Mouse (Mus musculus): ENCODE results near the gene Olfr1449. TPM values are rescaled to one million over a fixed set of nuclear protein-coding genes. Genes with fewer than 3 reads are reported as not detected.
"Not testable (repeated sequence)": the region's sequence is repeated elsewhere in the genome, so short reads cannot be mapped to it uniquely, and the experiment has no call there.

Gene Olfr1449
- not detected in 2 replicates for polyA plus RNA-seq (2012; rRNA removed)

DNA sequence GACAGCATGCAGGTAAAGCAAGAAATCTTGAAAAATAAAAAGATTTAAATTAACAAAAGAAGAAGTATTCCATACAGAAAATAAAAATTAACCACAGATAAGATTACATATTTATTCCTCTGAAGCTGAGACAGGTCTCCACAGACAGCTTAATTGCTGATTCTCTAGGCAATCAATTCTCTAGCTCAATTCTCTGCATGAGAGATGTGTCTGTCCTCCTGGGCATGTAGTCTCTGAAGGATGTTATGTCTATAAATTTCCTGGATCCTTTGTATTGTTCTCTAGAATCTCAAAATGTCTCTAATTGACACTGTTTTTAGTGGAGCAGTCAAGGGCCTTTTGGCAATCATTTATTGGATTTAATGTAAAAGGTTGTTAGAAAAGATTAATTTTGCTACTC lies at the start of gene Olfr1449:
TSS of gene Olfr1449 (plus strand) at position 301 of the 400 bp plus-strand sequence.
- Histone ChIP-seq H3K27me3 (ENCODE audit: control insufficient read depth, insufficient read depth, low read length) (no peaks in the 10 kb centered on the region), H3K36me3 (ENCODE audit: control insufficient read depth, insufficient read depth, low read length) (no peaks in the 10 kb centered on the region), H3K4me3 (ENCODE audit: low read depth, low read length) (no peak within 1 kb of the TSS), H3K27ac (ENCODE audit: insufficient read depth, low read depth, low read length) (no peak within 1 kb of the TSS), H3K4me1 (ENCODE audit: control insufficient read depth, insufficient read depth, insufficient read length, low read length) (no peaks in the 10 kb centered on the region)
- TF ChIP-seq POLR2A (IDR thresholded peaks at IDR 0.05; ENCODE audit: low read depth, low read length) (no peak), CTCF (IDR thresholded peaks at IDR 0.05; ENCODE audit: extremely low read depth, insufficient read length, insufficient replicate concordance, low read depth, low read length) (no peak)

DNA sequence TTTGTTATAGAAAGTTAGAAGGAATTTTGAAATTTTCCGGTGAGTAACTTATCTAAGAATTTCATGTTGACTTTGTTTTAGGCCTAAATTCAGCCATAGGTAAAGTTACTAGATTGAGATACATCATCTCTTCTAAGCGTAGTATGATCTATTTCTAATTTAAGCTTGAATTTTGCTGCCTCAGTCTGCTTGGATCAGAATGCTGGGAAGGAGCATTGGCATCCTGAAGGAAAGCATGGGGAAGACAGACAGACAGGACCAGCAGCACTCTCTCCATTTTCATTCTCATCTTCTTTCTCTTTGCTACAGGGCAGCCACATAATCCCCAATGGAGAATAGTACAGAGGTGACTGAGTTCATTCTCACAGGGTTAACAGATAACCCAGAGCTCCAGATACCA lies 47.1 kb upstream of the Olfr1449 start, which contains the start of gene Olfr1445:
TSS of gene Olfr1445 (plus strand) at position 301 of the 400 bp plus-strand sequence.
- 83% methylated on average over 2 of the region's 2 CpGs for WGBS
- H3K4me1 ChIP-seq (ENCODE audit: control insufficient read depth, insufficient read depth, insufficient read length, low read length): no peaks in the 10 kb centered on the region
- TF ChIP-seq POLR2A (IDR thresholded peaks at IDR 0.05; ENCODE audit: low read depth, low read length) (no peak), CTCF (IDR thresholded peaks at IDR 0.05; ENCODE audit: extremely low read depth, insufficient read length, insufficient replicate concordance, low read depth, low read length) (no peak)
- H3K4me3 ChIP-seq (ENCODE audit: low read depth, low read length): no peak within 1 kb of the TSS
- H3K27me3 ChIP-seq (ENCODE audit: control insufficient read depth, insufficient read depth, low read length): no peaks in the 10 kb centered on the region
- H3K36me3 ChIP-seq (ENCODE audit: control insufficient read depth, insufficient read depth, low read length): no peaks in the 10 kb centered on the region
- no peak within 1 kb of the TSS for H3K27ac ChIP-seq (ENCODE audit: insufficient read depth, low read depth, low read length)

GRCm38 (mm10) chr19:12893424-12893823 lies 37.2 kb upstream of the Olfr1449 start, which contains the start of gene Olfr1446:
TSS of gene Olfr1446 (minus strand) at chr19:12893524.
- TF ChIP-seq CTCF (IDR thresholded peaks at IDR 0.05; ENCODE audit: extremely low read depth, insufficient read length, insufficient replicate concordance, low read depth, low read length): no peak
- TF ChIP-seq POLR2A (IDR thresholded peaks at IDR 0.05; ENCODE audit: low read depth, low read length): no peak
- H3K4me1 ChIP-seq (ENCODE audit: control insufficient read depth, insufficient read depth, insufficient read length, low read length): no peaks in the 10 kb centered on the region
- no peaks in the 10 kb centered on the region for H3K36me3 ChIP-seq (ENCODE audit: control insufficient read depth, insufficient read depth, low read length)
- H3K4me3 ChIP-seq (ENCODE audit: low read depth, low read length): no peak within 1 kb of the TSS
- 76% methylated on average over 1 of the region's 1 CpGs for WGBS
- H3K27ac ChIP-seq (ENCODE audit: insufficient read depth, low read depth, low read length): no peak within 1 kb of the TSS
- H3K27me3 ChIP-seq (ENCODE audit: control insufficient read depth, insufficient read depth, low read length): no peaks in the 10 kb centered on the region

DNA sequence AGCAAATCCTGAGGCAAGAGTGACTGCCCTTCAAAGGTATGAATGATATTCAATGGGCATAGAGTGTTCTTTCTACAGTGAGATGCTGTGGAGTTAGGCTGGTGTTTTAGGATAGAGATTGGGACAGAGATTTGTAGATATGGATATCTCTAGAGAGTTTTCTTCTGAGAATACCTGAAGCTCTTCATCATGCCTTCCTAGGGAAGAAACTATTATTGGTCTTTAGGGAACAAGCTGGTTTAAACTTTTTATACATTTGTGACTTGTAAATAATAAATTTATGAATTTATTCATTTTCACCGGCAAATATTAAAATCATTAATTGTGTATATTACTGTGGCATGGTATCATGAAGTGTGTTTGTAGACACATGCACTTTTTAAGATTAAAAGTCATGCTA lies 27.0 kb upstream of the Olfr1449 start, which contains the start of gene Olfr1447:
TSS of gene Olfr1447 (minus strand) at position 101 of the 400 bp plus-strand sequence.
- Histone ChIP-seq H3K4me3 (ENCODE audit: low read depth, low read length) (no peak within 1 kb of the TSS), H3K4me1 (ENCODE audit: control insufficient read depth, insufficient read depth, insufficient read length, low read length) (no peaks in the 10 kb centered on the region), H3K27me3 (ENCODE audit: control insufficient read depth, insufficient read depth, low read length) (no peaks in the 10 kb centered on the region), H3K27ac (ENCODE audit: insufficient read depth, low read depth, low read length) (no peak within 1 kb of the TSS), H3K36me3 (ENCODE audit: control insufficient read depth, insufficient read depth, low read length) (no peaks in the 10 kb centered on the region)
- TF ChIP-seq CTCF (IDR thresholded peaks at IDR 0.05; ENCODE audit: extremely low read depth, insufficient read length, insufficient replicate concordance, low read depth, low read length): no peak
- TF ChIP-seq POLR2A (IDR thresholded peaks at IDR 0.05; ENCODE audit: low read depth, low read length): no peak
- 94% methylated on average over 1 of the region's 1 CpGs for WGBS

DNA sequence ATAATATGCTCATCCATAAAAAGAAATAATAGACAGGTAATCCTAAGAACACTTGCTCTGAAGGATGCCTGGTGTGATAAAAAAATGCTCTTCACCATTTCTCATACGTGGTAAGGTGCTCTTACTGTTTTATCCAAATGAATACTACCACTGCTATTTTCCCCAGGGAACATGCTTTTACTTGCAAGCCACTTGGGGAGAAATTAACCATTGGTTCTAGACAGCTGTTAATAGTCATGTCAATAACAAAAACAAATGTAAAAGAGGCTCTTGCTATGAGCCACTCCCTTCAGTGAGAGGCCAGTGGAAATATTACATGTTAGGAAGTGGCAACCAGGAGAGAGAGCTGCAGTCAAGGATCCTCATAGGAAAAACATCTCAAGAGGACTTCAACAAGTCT lies 6.3 kb upstream of the Olfr1449 start, which contains the start of gene Olfr1448:
TSS of gene Olfr1448 (minus strand) at position 101 of the 400 bp plus-strand sequence.
- TF ChIP-seq CTCF (IDR thresholded peaks at IDR 0.05; ENCODE audit: extremely low read depth, insufficient read length, insufficient replicate concordance, low read depth, low read length): no peak
- H3K4me3 ChIP-seq (ENCODE audit: low read depth, low read length): no peak within 1 kb of the TSS
- H3K27me3 ChIP-seq (ENCODE audit: control insufficient read depth, insufficient read depth, low read length): no peaks in the 10 kb centered on the region
- 72% methylated on average over 1 of the region's 1 CpGs for WGBS
- no peaks in the 10 kb centered on the region for H3K36me3 ChIP-seq (ENCODE audit: control insufficient read depth, insufficient read depth, low read length)
- no peaks in the 10 kb centered on the region for H3K4me1 ChIP-seq (ENCODE audit: control insufficient read depth, insufficient read depth, insufficient read length, low read length)
- H3K27ac ChIP-seq (ENCODE audit: insufficient read depth, low read depth, low read length): no peak within 1 kb of the TSS

DNA sequence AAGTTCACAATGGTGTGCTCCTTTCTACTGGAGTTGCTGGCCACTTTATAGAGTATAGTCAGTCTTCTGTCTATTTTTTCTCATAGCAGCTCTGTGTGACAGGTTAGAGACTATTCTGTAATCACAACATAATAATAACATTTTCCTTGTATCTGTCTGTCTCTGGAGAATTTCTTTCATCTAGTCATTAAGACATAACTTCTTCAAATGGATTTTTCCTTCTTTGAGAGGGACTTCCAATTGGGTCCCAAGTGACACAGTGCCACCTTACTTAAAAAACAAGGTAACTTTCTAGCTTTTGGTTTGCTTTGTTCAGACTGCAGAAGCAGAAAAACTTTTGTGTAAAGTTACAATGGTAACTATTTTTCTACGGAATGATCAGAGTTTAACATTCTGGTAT lies 19.3 kb downstream of the Olfr1449 start, which contains the start of gene Olfr1450:
TSS of gene Olfr1450 (plus strand) at position 301 of the 400 bp plus-strand sequence.
- H3K36me3 ChIP-seq (ENCODE audit: control insufficient read depth, insufficient read depth, low read length): no peaks in the 10 kb centered on the region
- no peaks in the 10 kb centered on the region for H3K27me3 ChIP-seq (ENCODE audit: control insufficient read depth, insufficient read depth, low read length)
- WGBS: 88% methylated on average over 1 of the region's 1 CpGs
- H3K4me3 ChIP-seq (ENCODE audit: low read depth, low read length): no peak within 1 kb of the TSS
- no peak within 1 kb of the TSS for H3K27ac ChIP-seq (ENCODE audit: insufficient read depth, low read depth, low read length)
- H3K4me1 ChIP-seq (ENCODE audit: control insufficient read depth, insufficient read depth, insufficient read length, low read length): no peaks in the 10 kb centered on the region
- TF ChIP-seq POLR2A (IDR thresholded peaks at IDR 0.05; ENCODE audit: low read depth, low read length) (no peak), CTCF (IDR thresholded peaks at IDR 0.05; ENCODE audit: extremely low read depth, insufficient read length, insufficient replicate concordance, low read depth, low read length) (no peak)

DNA sequence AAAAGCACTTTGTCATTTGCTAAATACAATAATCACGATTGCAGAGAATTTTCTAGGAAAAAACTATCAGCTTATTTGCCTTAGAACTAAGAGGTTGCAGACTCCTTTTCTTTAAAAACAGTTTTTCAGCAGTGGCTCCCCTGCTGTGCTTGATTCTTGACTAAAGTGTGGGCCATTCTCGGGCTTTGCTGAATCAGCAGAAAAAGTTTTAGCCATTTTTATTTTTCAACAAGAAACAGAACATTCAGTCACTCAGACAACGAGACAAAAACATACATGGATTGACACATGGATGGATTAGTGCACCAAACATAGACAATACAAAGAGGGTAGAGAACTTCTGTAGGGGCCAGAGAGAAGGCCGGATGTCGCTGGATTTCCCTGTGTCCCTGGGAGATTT lies 39.4 kb downstream of the Olfr1449 start:
- WGBS: 78% methylated on average over 5 of the region's 5 CpGs
- H3K36me3 ChIP-seq (ENCODE audit: control insufficient read depth, insufficient read depth, low read length); H3K4me3 ChIP-seq (ENCODE audit: low read depth, low read length); H3K27me3 ChIP-seq (ENCODE audit: control insufficient read depth, insufficient read depth, low read length); H3K27ac ChIP-seq (ENCODE audit: insufficient read depth, low read depth, low read length); H3K4me1 ChIP-seq (ENCODE audit: control insufficient read depth, insufficient read depth, insufficient read length, low read length): not testable (repeated sequence)

Other genes starting within 250 kb of the Olfr1449 start
- not detected in 2 replicates for gene Keg1, start 235.1 kb upstream of the Olfr1449 start, polyA plus RNA-seq (2012; rRNA removed)
- gene Cntf, start 165.2 kb upstream of the Olfr1449 start, polyA plus RNA-seq (2012; rRNA removed): 0.23 TPM in 1 of 2 replicates, not detected in the other
- 3.3 and 8.0 TPM in 2 replicates for gene Zfp91, start 134.7 kb upstream of the Olfr1449 start, polyA plus RNA-seq (2012; rRNA removed)
- gene Lpxn, start 134.6 kb upstream of the Olfr1449 start, polyA plus RNA-seq (2012; rRNA removed): 2.8 and 4.8 TPM in 2 replicates
- not detected in 2 replicates for gene Gm5244, start 84.2 kb upstream of the Olfr1449 start, polyA plus RNA-seq (2012; rRNA removed)
- gene Olfr1444, start 73.6 kb upstream of the Olfr1449 start, polyA plus RNA-seq (2012; rRNA removed): not detected in 2 replicates
- not detected in 2 replicates for gene Olfr1445, start 47.0 kb upstream of the Olfr1449 start, polyA plus RNA-seq (2012; rRNA removed)
- gene Olfr1446, start 37.3 kb upstream of the Olfr1449 start, polyA plus RNA-seq (2012; rRNA removed): not detected in 2 replicates
- not detected in 2 replicates for gene Olfr1447, start 27.1 kb upstream of the Olfr1449 start, polyA plus RNA-seq (2012; rRNA removed)
- gene Olfr1448, start 6.4 kb upstream of the Olfr1449 start, polyA plus RNA-seq (2012; rRNA removed): not detected in 2 replicates
- not detected in 2 replicates for gene Olfr1450, start 19.4 kb downstream of the Olfr1449 start, polyA plus RNA-seq (2012; rRNA removed)
- gene Olfr1451, start 64.2 kb downstream of the Olfr1449 start, polyA plus RNA-seq (2012; rRNA removed): not detected in 2 replicates
- gene Olfr1453, start 97.5 kb downstream of the Olfr1449 start, polyA plus RNA-seq (2012; rRNA removed): not detected in 2 replicates
- not detected in 2 replicates for gene Olfr1454, start 129.8 kb downstream of the Olfr1449 start, polyA plus RNA-seq (2012; rRNA removed)
- gene Olfr1457, start 167.1 kb downstream of the Olfr1449 start, polyA plus RNA-seq (2012; rRNA removed): not detected in 2 replicates
- not detected in 2 replicates for gene Olfr1458, start 175.9 kb downstream of the Olfr1449 start, polyA plus RNA-seq (2012; rRNA removed)
- gene Olfr1459, start 218.7 kb downstream of the Olfr1449 start, polyA plus RNA-seq (2012; rRNA removed): not detected in 2 replicates
- gene Olfr1461, start 232.2 kb downstream of the Olfr1449 start, polyA plus RNA-seq (2012; rRNA removed): not detected in 2 replicates

All from small intestine, adult 2 months (tissue).